Mouse (Mus musculus) heart, postnatal 36 days (tissue): ENCODE measurements at regions not wholly inside any gene's neighbourhood (a gene's known extent, or its start where the extent isn't known, plus 50 kb on each side); places are given as distances from the start of the nearest gene placed in this dataset.

ENCODE experiments used
- DNase-seq, 2 experiments: peaks; one replicate each; pipeline ENCODE4 v3.0.0; 2021 to 2022
- intact Hi-C: fragments of 180-260 bp; cut with DNase I; formaldehyde crosslinking; loops from one replicate; pipeline ENCODE4 v1.15.1; 2025

DNA sequence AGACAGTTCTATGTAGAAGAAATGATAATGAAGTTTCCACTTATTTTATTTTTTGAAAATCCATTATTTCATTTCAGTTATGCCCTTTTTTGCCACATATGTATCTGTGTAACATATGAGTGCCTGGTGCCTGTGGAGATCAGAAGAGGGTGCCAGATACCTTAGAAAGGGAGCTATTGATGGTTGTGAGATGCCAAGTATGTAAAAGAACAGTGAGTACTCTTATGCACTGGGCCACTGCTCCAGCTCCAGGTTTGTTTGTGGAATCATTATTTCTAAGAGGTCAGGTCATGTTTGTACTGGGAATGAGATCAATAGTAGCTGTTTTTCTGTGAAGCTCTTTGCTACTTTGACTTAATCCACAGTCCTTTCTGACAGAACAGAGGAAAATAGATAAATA, 68.1 kb downstream of the Cenpw start:
- intact Hi-C loops: no loop called here
- DNase-seq: no peak

DNA sequence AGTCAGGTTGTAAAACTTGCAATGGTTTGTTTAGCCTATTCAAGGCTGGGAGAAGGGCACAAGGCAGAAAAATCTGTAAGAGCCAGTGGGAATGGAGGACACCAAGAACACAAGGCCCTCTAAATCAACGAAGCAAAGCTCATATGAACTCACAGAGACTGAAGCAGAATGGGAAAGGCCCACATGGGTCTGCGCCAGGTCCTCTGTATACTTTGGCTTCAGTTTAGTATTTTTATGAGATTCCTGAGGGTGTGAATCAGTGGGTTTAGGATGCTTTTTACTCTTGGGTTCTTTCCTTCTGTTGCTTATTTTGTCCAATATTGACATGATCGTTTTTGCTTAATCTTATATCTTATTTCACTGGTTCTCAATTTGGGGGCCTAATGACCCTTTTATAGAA, 90.0 kb downstream of the Cenpw start:
- peak in 1 of 2 experiments; percentile 4 for DNase-seq
- intact Hi-C loops: no loop called here

DNA sequence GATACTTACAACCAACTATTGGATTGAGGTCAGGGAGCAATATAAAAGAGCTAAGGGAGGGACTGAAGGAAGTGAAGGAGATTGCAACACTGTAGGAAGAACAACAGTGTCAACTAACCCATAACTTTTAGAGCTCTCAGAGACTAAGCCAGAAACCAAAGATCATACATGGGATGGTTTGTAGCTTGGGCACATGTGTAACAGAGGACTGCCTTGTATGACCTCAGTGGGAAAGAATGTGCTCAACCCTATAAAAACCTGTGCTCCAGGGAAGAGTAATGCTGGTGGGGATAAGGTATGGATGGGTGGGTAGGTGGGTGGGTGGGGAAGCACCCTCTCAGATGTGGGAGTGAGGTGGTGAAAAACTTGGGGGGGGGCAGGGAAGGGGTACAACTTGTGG, 97.9 kb downstream of the Cenpw start:
- no peak for DNase-seq
- intact Hi-C loops: no loop called here

DNA sequence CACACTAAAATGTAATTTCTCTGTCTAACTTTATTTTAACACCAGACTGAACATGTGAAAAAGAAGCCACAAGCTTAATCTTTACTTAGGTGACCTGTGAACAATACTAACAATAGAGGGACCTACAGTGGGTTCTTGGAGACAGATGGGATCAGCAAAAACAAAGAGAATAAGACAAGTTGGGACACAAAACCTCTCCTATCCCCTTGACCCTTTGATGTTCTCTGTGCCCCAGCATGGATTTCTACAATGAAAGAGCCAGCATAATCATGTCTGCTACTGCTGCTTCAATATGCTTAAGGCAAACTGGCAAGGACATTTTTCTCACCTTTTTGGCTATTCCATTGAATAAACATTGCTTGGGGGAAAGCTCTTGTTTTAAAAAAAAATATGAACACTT, 105.8 kb downstream of the Cenpw start:
- DNase-seq: no peak
- intact Hi-C loops: no loop called here

DNA sequence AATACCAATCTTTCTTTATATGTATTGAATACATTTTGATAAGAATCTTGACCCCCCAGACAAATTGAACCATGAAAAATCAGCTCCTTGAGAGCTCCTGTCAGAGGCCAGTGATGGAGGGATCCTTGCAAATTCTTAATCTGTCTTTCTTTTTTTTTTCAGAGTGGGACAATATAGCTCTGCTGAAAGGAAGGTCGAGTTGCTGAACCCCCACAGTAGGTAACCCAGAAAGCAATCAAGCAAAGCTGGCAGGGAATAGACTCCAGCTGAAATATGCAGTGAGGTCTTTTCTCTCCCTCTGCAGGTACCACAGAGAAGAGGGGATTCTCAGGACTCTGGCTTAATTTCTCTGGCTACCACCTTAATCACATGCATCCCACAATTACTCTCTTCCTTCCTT, 108.8 kb downstream of the Cenpw start:
- intact Hi-C loops: no loop called here
- no peak for DNase-seq

DNA sequence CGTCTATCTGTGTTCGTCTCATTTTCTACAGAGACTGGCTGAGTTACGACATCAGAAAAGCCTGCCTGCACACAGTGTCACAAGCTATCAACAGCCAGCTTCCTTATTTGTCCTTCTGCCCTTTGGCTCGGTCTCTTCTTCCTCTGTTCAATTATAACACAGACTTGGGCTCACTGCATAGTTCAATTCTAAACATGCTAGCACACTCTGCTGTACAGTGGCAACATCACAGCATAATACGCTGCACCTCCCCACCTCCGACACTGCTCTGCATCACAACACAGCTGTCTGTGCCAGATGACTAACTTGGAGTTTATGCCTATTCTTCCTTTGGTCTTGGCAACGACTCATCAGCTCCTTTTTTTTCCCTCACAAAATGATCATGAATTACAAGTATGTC, 111.0 kb downstream of the Cenpw start:
- peak; percentile 10 to 23 for DNase-seq
- intact Hi-C loops: no loop called here

DNA sequence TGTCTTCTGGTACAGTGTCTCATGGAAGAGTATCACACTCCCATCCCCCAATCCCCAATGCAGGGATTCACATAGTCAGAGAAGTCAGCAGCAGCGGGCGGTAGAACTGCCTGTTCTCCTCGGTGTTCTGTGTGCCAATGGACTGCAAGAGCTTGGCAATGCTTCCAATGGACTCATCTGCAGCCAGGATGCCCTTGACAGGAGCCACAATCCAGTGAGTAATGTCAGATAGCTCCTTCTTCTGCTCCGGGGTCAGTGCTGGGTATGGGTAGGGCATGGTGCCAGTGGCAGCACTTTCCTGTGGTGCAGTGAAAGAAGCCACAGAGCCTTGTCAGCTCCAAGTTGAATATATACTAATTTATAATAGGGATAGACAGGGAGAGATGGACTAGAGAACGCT, 115.3 kb downstream of the Cenpw start:
- intact Hi-C loops: no loop called here
- no peak for DNase-seq

DNA sequence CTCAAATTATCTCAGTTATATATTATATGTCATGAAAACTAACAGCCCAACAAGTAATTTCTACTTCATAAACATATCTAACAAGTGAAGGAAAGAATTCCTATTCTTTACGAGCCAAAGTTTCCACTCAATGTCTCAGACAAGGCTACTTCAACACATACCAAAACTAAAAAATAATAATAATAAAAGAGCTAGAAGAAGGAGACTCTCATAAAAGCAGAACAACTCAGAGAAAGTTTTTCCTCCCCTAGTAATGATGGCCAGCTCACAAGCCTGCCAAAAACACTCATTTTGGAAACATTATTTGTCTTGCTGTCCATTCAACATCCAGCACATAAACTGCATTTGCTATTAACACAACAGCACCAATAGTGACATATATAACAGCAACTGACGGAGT, 133.7 kb downstream of the Cenpw start:
- DNase-seq: no peak
- intact Hi-C loops: no loop called here

DNA sequence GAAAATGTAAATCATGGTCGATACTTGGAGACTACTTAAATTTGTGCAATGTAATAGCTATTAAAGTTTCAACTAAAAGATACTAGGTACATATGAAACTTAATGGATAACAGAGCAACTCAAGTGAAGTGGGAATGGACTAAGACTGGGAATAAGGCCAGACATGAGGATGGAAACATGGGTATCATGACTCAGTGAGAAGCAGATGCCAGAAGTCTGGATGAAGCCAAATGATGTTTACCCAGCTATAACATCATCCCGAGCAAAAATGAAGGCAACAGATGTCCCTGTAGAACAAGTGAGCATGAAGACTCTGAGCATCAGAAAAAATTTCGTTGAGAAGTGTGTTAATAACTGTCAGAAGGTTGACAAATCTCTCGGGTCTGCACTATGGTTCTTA, 169.7 kb downstream of the Cenpw start:
- no peak for DNase-seq
- intact Hi-C loops: no loop called here

DNA sequence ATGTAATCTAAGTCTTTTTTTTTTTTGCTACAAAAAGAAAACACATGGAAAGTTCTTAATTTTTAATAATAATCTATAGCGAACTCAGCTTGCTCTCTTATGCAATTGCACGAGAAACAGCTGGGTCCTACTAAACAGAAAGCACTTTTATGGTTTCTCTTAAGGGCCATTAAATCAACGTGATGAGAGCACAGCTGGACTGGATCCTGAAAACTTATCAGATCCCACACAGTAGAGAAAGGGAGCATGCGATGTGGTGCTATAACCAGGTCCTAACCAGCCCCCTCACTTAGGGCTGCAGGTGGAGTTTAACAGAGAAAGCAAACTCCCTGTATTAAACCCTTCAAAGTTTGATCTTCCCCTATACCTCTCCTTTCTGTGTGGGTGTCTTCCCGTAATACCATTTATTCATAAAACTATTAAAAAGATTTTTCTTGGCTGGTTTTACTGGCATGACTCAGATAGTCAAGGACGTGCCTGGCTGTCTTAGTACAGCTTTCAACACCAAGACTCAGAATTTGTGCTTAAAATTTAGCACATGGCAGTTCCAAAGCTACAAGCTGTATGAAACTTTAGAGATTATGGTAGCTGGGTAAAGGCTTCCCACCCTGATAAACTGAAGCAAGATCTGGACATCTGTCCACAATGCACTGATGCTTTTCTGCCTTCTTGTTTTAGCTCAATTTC, 197.3 kb downstream of the Cenpw start:
- DNase-seq: no peak
- intact Hi-C loops: no loop called here

DNA sequence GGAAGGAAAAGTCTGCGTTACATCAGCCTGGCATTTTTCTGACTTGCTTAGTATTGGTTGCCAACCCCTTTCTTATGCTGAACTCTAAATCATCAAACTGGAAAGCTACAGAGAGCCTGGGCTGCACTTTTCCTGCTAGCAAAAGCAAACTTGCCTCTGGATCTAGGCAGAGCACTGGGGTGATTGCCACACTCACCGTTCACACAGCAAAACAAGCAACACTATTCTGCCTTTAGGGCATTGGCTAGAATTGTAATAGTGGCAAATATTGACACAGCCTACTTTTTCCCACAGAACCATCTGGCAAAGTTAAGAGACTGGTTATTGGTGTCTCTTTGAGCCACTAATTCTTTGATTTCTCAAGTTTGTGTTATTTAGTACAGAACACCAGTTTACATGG, 199.5 kb downstream of the Cenpw start:
- DNase-seq: no peak
- intact Hi-C loops: no loop called here

DNA sequence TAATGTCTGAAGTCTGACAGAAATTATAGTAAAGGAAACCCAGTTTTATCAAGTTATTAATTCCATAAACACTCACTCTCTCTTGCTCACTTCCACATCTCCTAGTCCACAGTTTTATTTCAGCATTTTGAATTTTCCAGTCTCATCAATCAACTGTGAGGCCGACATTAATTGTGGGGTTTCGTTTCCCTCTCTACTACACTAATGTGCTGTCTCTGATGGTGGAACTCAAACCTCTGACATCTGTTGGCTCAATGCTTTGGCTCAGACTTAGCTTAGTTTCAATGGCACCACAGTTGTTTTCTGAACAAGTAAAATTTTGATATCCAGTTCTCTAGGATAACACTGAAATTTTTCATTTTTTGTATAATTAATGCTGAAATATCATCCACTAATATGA, 218.8 kb downstream of the Cenpw start:
- DNase-seq: no peak
- intact Hi-C loops: no loop called here
